Mouse (Mus musculus): ENCODE results near the gene Pfn1. TPM values are rescaled to one million over a fixed set of nuclear protein-coding genes. Genes with fewer than 3 reads are reported as not detected.
A peak's percentile ranks its signal among the peaks of the same experiment; 100 is the strongest.

Pfn1 gene
- 785 and 825 TPM in 2 replicates for polyA plus RNA-seq (2015; fragmentation: Nextera tagmentation; extraction: Ambion mirVana)

DNA sequence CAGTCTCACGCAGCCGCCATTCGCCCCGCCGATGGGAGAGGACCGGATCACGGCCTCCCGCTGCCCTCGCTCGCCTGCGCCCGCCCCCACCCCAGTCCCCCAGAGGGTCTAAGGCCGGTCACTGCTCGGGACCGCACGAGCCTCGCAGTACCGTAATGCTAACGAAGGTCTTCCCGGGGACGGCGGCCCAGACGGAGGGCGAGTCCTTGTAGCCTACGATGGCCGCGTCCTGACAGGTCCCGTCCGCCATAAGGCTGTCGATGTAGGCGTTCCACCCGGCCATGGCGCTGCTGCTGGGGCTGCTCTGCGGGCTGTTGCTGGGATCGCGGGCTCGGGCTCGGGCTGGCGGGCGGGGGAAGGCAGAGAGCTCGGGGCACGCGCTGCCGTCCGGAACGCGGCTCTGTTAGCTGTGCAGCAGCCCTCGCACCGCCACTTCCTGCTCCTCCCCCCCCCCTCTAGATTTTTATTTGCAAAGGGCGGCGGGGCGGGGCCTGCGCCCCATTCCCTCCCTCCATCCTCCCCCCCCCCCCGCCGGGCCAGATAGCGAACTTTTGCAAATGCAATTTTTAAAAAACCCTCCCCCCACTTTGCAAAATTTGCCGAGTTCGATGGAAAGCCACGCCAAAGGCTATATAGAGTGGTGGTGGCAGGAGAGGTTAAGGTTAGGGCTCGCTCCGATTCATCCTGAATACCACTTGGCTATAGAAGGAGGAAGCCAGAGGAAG lies at the start of gene Pfn1:
Pfn1 (minus strand) TSS at position 447 of the 725 bp plus-strand sequence.
- WGBS: under 1% methylated on average over 58 of the region's 61 CpGs

DNA sequence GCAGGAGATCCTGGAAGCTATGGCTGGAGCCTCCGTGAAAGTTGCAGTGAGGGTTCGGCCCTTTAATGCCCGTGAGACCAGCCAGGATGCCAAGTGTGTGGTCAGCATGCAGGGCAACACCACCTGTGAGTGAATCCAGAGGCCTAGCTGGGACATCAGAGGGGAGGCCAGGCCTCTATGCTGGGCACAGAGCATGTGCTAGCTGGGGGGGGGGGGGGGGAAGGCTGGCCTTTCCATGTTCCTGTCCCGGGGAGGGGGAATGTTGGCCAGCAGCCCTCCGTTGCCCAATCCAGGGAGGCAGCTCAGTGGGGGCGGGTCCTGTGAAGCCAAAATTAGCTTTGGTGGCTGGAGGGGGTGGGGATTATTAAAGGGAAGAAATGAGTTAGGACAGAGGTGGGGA lies 48.3 kb upstream of the Pfn1 start:
- no peak for ATAC-seq
- H3K36me3 ChIP-seq: peaks cover 45% of the 10 kb centered on the region
- WGBS: 83% methylated on average over 6 of the region's 6 CpGs
- H3K9ac ChIP-seq (replicated peaks): peak overlapping the region; percentile 58
- H3K27ac ChIP-seq: no peak overlapping the region
- peak overlapping the region; percentile 85; the same call in 1 of the 2 replicates for H3K4me2 ChIP-seq (replicated peaks)
- H3K4me1 ChIP-seq (replicated peaks): peaks cover 25% of the 10 kb centered on the region
- no peaks in the 10 kb centered on the region for H3K9me3 ChIP-seq
- H3K27me3 ChIP-seq: no peaks in the 10 kb centered on the region
- H3K4me3 ChIP-seq (replicated peaks): no peak overlapping the region

More for the DNA sequence above, at the start of gene Pfn1:
- H3K9me3 ChIP-seq: no peaks in the 10 kb centered on the region
- peaks cover 46% of the 10 kb centered on the region for H3K4me1 ChIP-seq (replicated peaks)
- H3K27me3 ChIP-seq: 0 out of 2 replicates have a peak, but pooled peaks cover 3% of the 10 kb centered on the region
- H3K4me3 ChIP-seq (replicated peaks): peak within 1 kb of the TSS; percentile 73
- peaks cover 34% of the 10 kb centered on the region for H3K36me3 ChIP-seq
- peak within 1 kb of the TSS; percentile 90 for H3K9ac ChIP-seq (replicated peaks)
- peak within 1 kb of the TSS; percentile 75 for H3K4me2 ChIP-seq (replicated peaks)
- peak within 1 kb of the TSS; percentile 97 for H3K27ac ChIP-seq
- ATAC-seq: peak; percentile 55

DNA sequence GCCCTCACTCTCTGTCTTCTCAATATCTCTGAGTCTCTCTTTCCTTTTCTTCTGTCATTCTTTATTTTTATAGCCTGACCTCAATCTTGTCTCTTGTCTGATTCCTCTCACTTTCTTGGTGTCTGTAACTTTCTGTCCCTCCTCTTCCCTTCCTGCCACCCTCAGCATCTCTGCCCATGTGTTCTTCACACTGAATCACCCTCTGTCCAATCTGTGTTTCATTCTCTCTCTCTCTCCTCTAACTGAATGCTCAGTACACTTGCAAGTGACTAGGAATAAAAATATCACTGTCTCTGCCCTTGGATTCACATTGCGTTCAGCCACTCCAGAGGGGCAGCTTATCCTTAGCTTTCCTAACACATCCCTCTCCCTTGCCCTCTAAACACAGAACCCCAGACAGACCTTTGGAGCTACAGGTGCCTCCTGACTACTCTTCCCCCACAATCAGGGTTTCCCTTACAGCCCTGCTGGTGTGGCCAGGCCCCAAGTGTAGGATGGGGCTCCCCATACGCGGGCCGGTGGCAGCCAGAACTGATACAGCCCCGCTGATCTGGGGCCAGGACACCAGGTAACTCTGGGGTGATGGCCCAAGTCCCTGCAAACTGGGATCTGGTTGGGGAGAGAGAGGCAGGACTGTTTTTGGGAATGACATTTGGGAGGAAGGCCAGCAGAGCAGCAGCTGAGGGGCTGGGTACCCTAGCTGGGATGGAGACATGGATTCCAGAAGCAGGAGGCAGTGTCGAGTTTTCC lies 47.7 kb upstream of the Pfn1 start:
- WGBS: 84% methylated on average over 6 of the region's 6 CpGs

DNA sequence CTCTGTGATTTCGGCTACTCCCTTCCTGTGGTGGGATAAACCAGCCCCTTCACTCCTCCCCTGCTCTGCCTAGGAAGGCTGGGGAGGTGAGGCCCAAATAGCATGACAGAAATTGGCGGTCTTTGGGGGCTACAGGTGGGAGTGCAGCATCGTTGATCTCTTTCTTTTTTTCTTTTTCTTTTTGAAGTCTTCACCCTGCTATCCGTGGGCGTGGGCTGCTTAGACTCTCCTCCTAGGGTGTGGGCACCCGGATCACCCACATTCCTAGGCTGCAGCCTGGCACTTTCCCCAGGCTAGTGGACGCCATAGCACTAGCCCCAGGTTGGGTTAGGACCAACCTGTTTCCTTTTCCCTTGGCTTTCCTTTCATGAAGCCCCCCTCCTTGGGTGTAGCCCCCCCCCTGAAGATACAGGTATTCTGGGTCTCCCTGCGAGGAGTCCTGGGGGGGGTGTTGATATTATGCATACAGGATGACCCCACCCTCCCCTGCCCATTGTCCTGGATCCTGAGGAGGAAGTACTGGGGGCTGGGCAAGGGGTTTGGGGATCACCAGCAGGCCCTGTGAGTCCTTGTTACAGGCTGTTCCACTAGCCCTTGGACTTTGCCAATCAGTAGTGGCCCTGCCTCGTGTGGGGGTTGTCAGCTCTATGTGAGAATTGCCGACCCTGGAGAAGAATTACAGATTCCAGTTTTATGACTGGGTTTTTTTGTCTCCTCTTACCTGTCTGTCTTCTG lies 46.9 kb upstream of the Pfn1 start:
- no peaks in the 10 kb centered on the region for H3K27me3 ChIP-seq
- no peak overlapping the region for H3K27ac ChIP-seq
- H3K9ac ChIP-seq (replicated peaks): peak overlapping the region; percentile 94
- no peaks in the 10 kb centered on the region for H3K9me3 ChIP-seq
- WGBS: 21% methylated on average over 10 of the region's 10 CpGs
- peak overlapping the region; percentile 85 for H3K4me2 ChIP-seq (replicated peaks)
- peaks cover 31% of the 10 kb centered on the region for H3K36me3 ChIP-seq
- 0 out of 2 replicates have a peak, but pooled peaks have one; percentile 11 for ATAC-seq
- H3K4me1 ChIP-seq (replicated peaks): peaks cover 25% of the 10 kb centered on the region
- H3K4me3 ChIP-seq (replicated peaks): peak overlapping the region; percentile 80

More for the DNA sequence above, 47.7 kb upstream of the Pfn1 start:
- Histone ChIP-seq H3K4me2 (replicated peaks) (peak overlapping the region; percentile 85), H3K9ac (replicated peaks) (peak overlapping the region; percentile 58), H3K4me1 (replicated peaks) (peaks cover 25% of the 10 kb centered on the region), H3K9me3 (no peaks in the 10 kb centered on the region), H3K4me3 (replicated peaks) (no peak overlapping the region), H3K36me3 (peaks cover 39% of the 10 kb centered on the region), H3K27me3 (no peaks in the 10 kb centered on the region), H3K27ac (no peak overlapping the region)
- ATAC-seq: no peak

DNA sequence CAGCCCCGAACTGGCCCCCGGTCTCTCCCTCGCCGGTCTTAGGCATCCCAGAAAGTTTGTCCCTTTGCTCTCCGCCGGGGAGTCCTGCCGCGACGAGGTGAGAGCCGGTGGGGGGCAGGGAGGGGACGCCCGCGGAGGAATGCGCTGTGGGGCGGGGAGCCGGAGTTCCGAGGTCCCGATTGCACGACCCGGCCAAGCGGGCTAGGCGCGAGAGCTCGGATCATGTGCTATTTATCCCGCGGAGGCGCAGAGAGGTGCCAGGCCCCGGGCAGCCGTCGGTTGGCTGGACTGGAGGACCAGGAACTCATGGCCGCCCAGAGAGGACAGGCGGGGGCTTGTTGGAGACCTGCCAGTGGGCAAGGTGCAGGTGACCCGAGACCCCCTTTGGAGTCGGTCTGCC lies 46.2 kb upstream of the Pfn1 start:
- Histone ChIP-seq H3K9me3 (no peaks in the 10 kb centered on the region), H3K36me3 (peaks cover 23% of the 10 kb centered on the region), H3K4me2 (replicated peaks) (peak overlapping the region; percentile 85), H3K4me3 (replicated peaks) (peak overlapping the region; percentile 80), H3K4me1 (replicated peaks) (peaks cover 25% of the 10 kb centered on the region), H3K9ac (replicated peaks) (peak overlapping the region; percentile 94), H3K27me3 (no peaks in the 10 kb centered on the region), H3K27ac (peak overlapping the region; percentile 91)
- peak; percentile 63 for ATAC-seq
- WGBS: under 1% methylated on average over 29 of the region's 34 CpGs

DNA sequence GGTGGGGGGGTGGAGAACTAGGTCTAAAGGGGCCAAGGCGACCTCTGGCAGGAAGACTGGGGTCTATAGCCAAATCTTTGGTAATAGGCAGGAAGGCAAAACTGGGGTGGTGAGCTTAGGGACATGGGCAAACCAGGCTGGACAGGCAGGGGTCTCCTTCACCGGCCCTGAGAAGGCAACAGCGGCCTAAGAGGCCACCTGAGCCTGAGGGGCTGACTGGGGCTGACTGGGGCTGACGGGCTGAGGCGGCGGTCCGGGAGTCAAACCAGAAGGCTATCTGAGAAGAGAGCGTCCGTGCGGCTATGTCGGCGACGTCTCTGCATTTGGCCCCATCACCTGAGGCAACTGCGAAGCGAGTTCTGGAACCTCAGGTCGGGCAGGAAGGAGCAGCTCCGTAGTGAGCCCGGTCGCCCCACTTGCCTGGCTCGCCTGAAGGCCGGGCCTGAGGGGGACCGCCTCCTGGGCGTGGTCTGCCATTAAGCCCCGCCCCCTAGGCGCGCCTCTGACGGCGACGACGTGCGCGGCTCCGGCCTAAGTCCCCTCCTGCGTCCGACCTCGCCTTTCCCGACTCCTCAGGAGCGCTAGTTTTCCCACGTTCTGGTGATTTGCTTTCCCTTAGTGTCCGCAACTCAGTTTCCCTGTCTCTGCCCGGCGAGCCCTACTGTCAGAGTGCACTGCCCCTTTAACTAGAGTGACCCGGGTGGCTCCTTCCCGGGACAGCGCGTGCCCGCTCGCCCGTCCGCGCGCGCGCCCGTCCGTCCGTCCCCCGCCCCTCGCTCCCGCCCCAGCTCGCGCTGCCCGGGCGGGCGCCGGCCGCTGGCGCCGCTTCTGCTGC lies 45.5 kb upstream of the Pfn1 start, which contains the start of the genes Inca1 and Kif1c:
Inca1 (minus strand) TSS at position 434 of the 835 bp plus-strand sequence.
Kif1c (plus strand) TSS at position 827 of the 835 bp plus-strand sequence.
- Histone ChIP-seq H3K4me2 (replicated peaks) (peak within 1 kb of the TSS; percentile 85), H3K27ac (peak within 1 kb of the TSS; percentile 91), H3K36me3 (peaks cover 16% of the 10 kb centered on the region), H3K27me3 (no peaks in the 10 kb centered on the region), H3K9me3 (no peaks in the 10 kb centered on the region), H3K9ac (replicated peaks) (peak within 1 kb of the TSS; percentile 94), H3K4me3 (replicated peaks) (peak within 1 kb of the TSS; percentile 80), H3K4me1 (replicated peaks) (peaks cover 25% of the 10 kb centered on the region)
- ATAC-seq: peak; percentile 94
- WGBS: 1% methylated on average over 69 of the region's 69 CpGs

DNA sequence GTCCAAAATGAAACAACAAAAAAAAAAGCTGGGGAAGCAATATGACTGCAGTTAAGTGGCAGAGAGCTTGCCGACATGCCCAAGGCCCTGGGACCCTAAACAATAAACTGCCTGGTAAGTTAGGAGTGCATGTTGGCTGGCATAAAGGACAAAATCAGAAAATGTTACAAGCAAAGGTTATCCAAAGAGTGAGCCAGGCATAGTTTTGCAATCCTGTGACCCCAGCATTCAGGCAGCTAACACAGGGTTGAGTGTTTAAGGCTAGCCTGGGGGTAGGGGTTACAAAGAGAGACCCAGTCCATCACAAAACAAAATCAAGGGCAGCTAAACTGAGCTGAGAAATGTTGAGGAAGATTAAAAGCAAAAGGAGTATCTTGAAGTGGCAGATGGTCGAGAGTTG lies 44.6 kb upstream of the Pfn1 start:
- ATAC-seq: no peak
- H3K36me3 ChIP-seq: peaks cover 8% of the 10 kb centered on the region
- H3K4me2 ChIP-seq (replicated peaks): no peak overlapping the region
- no peaks in the 10 kb centered on the region for H3K9me3 ChIP-seq
- H3K9ac ChIP-seq (replicated peaks): no peak overlapping the region
- H3K27me3 ChIP-seq: no peaks in the 10 kb centered on the region
- H3K4me3 ChIP-seq (replicated peaks): no peak overlapping the region
- no peak overlapping the region for H3K27ac ChIP-seq
- peaks cover 25% of the 10 kb centered on the region for H3K4me1 ChIP-seq (replicated peaks)
- 80% methylated on average over 2 of the region's 2 CpGs for WGBS

DNA sequence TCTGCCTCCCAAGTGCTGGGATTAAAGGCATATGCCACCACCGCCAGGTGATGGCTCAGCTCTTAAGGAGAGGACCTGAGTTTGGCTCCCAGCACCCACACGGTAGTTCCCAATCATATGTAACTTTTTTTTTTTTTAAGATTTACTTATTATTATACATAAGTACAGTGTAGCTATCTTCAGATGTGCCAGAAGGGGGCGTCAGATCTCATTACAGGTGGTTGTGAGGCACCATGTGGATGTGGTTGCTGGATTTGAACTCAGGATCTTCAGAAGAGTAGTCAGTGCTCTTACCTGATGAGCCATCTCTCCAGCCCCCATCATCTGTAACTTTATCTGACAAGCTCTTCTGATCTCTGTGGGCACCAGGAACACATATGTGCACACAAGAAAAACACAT lies 42.9 kb upstream of the Pfn1 start:
- WGBS: 74% methylated on average over 3 of the region's 3 CpGs
- H3K36me3 ChIP-seq: no peaks in the 10 kb centered on the region
- H3K9me3 ChIP-seq: no peaks in the 10 kb centered on the region
- peaks cover 20% of the 10 kb centered on the region for H3K4me1 ChIP-seq (replicated peaks)
- H3K4me3 ChIP-seq (replicated peaks): no peak overlapping the region
- no peak overlapping the region for H3K27ac ChIP-seq
- no peak overlapping the region for H3K9ac ChIP-seq (replicated peaks)
- H3K27me3 ChIP-seq: no peaks in the 10 kb centered on the region
- no peak for ATAC-seq
- no peak overlapping the region for H3K4me2 ChIP-seq (replicated peaks)

DNA sequence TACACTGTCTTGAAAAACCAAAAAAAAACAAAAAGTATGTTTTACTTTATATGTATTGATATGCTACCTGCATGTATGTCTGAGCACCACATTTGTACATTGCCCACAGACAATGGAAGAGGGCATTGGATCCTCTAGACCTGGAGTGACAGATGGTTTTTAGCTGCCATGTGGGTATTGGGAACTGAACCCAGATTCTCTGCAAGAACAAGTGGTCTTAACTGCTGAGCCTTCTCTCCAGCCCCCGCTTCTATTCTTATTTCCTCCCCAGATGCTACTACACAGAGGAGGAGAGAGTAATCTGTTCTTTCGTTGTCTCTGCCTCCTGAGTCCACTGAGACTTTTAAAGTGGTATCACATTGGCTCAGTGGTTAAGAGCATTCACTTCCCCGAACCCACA lies 39.1 kb upstream of the Pfn1 start:
- Histone ChIP-seq H3K9ac (replicated peaks) (no peak overlapping the region), H3K27me3 (no peaks in the 10 kb centered on the region), H3K36me3 (no peaks in the 10 kb centered on the region), H3K9me3 (no peaks in the 10 kb centered on the region), H3K4me2 (replicated peaks) (no peak overlapping the region), H3K27ac (no peak overlapping the region), H3K4me3 (replicated peaks) (no peak overlapping the region), H3K4me1 (replicated peaks) (peaks cover 6% of the 10 kb centered on the region)
- no peak for ATAC-seq
- 69% methylated on average over 3 of the region's 3 CpGs for WGBS

DNA sequence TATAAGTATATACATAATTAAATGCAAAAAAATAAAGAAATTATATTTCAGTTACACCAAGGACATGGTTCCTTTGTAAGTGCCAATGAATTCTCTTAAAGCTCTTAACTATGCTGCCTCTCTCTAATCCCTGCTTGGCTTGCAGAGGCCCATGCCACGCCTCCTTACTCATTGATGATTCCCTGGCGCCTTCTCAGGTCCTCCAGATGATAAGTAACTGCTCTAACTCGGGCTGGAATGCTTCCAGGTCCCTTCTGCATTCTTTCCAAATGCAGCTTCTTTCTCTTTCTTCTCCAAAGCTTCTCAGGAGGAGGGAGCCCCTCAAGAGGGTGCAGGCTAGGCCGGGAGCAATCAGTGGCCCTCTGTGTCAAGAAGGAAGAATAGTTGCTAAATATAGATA lies 35.1 kb upstream of the Pfn1 start:
- H3K36me3 ChIP-seq: peaks cover 10% of the 10 kb centered on the region
- no peak overlapping the region for H3K27ac ChIP-seq
- H3K27me3 ChIP-seq: no peaks in the 10 kb centered on the region
- H3K9me3 ChIP-seq: no peaks in the 10 kb centered on the region
- no peak overlapping the region for H3K4me3 ChIP-seq (replicated peaks)
- WGBS: 56% methylated on average over 4 of the region's 4 CpGs
- H3K4me2 ChIP-seq (replicated peaks): no peak overlapping the region
- no peak for ATAC-seq
- H3K4me1 ChIP-seq (replicated peaks): peaks cover 29% of the 10 kb centered on the region
- no peak overlapping the region for H3K9ac ChIP-seq (replicated peaks)

DNA sequence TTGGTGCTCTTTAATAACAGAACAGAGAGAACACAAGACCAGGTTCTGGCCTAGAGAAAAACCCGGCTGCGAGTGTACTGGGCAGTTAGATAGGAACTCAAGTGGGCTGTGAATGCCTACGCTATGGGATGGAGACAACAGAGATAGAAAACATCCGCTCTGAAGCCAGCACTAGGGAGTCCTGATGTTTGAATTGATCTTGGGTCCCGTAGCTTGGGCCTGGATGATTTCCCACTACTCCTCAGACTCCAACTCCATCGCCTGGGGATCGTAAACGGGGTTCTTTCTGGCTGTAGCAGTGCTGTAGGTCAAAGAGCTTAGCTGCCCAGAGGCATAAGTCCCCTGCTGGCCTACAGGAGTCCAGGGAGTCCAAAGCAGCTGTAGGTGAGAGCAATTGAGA lies 33.9 kb upstream of the Pfn1 start:
- Histone ChIP-seq H3K9me3 (no peaks in the 10 kb centered on the region), H3K27ac (peak overlapping the region; percentile 84), H3K9ac (replicated peaks) (peak overlapping the region; percentile 90), H3K36me3 (peaks cover 20% of the 10 kb centered on the region), H3K27me3 (no peaks in the 10 kb centered on the region), H3K4me3 (replicated peaks) (peak overlapping the region; percentile 88), H3K4me2 (replicated peaks) (peak overlapping the region; percentile 75), H3K4me1 (replicated peaks) (peaks cover 29% of the 10 kb centered on the region)
- ATAC-seq: no peak
- 8% methylated on average over 8 of the region's 8 CpGs for WGBS

All from midbrain, embryonic 13.5 days (tissue).